Mouse (Mus musculus) hindbrain, embryonic 12.5 days (tissue): Measurements from ENCODE around the gene Cc2d2b. TPM values are rescaled to one million over a fixed set of nuclear protein-coding genes. Genes with fewer than 3 reads are reported as not detected.

Source experiments
- ATAC-seq: fragments of 200-750 bp; cut with Nextera tagmentation; 2 replicates; pipeline ENCODE4 v1.8.0; 2017; ENCODE audit warnings: moderate TSS enrichment; ENCODE audit not compliant: low FRiP score
- H3K27ac ChIP-seq: fragments of 300-500 bp; sonication (generic); 2 replicates; pipeline ENCODE4 v1.5.1; 2016; ENCODE audit warnings: mild to moderate bottlenecking
- H3K27me3 ChIP-seq: fragments of 300-500 bp; sonication (generic); 2 replicates; pipeline ENCODE4 v1.6.1; 2016; ENCODE audit warnings: mild to moderate bottlenecking
- H3K36me3 ChIP-seq: fragments of 300-500 bp; sonication (generic); 2 replicates; pipeline ENCODE4 v1.6.1; 2016; ENCODE audit warnings: mild to moderate bottlenecking
- H3K4me1 ChIP-seq: fragments of 300-500 bp; sonication (generic); 2 replicates; pipeline ENCODE4 v1.6.1; 2016
- H3K4me2 ChIP-seq: fragments of 300-500 bp; sonication (generic); replicated peaks from 2 replicates; pipeline ENCODE4 v1.6.1; 2016; ENCODE audit warnings: mild to moderate bottlenecking
- H3K4me3 ChIP-seq: fragments of 300-500 bp; sonication (generic); 2 replicates; pipeline ENCODE4 v1.5.1; 2016; ENCODE audit warnings: mild to moderate bottlenecking
- H3K9ac ChIP-seq: fragments of 300-500 bp; sonication (generic); 2 replicates; pipeline ENCODE4 v1.6.1; 2016; ENCODE audit warnings: mild to moderate bottlenecking, moderate library complexity
- H3K9me3 ChIP-seq: fragments of 300-500 bp; sonication (generic); replicated peaks from 2 replicates; pipeline ENCODE4 v1.6.1; 2016; ENCODE audit warnings: mild to moderate bottlenecking
- WGBS: fragments of 180-500 bp; shearing (Covaris S2); methylation state at CpG from one replicate; pipeline ENCODE4 v1.1.7; 2016; 5-methylcytosine and 5-hydroxymethylcytosine counted together
- polyA plus RNA-seq: library from polyadenylated mRNA; unstranded; fragments of >200 nt; fragmentation: Nextera tagmentation; extraction: Ambion mirVana; gene quantifications from 2 replicates; pipeline ENCODE4 v1.2.1, GENCODE M21; 2016

The Cc2d2b gene
- 0.25 TPM in 1 of 2 replicates, not detected in the other for polyA plus RNA-seq

DNA sequence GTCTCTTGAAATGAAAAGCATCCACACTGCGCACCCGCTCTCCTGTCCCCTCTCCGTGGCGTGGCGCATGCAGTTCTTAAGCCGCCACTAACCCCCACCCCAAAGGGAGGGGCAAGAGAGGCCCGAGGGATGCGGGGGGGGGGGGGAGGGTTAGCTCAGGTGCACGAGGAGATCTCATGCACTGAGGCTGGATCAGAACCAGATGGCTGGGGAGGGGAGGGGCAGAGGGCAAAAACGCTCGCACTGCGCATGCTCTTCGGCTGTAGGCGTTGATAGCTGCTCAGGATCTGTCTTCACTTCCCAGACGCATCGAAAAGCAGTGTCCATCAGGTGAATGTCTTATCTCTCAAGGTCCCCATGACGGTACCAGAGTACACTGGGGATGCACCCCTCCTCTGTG lies at the start of gene Cc2d2b:
Cc2d2b (plus strand) TSS at position 195 of the 400 bp plus-strand sequence.
- Histone ChIP-seq H3K27me3 (no peaks in the 10 kb centered on the region; the same call in 1 of the 2 replicates), H3K4me3 (no peak within 1 kb of the TSS; the same call in 1 of the 2 replicates), H3K9me3 (0 out of 2 replicates have a peak, but pooled peaks cover 2% of the 10 kb centered on the region), H3K36me3 (no peaks in the 10 kb centered on the region), H3K4me1 (no peaks in the 10 kb centered on the region), H3K4me2 (0 out of 2 replicates have a peak within 1 kb of the TSS, but pooled peaks have one; percentile 21), H3K27ac (no peak within 1 kb of the TSS), H3K9ac (no peak within 1 kb of the TSS)
- no peak for ATAC-seq
- 60% methylated on average over 16 of the region's 17 CpGs for WGBS

GRCm38 (mm10) chr19:40699816-40700215 lies 48.7 kb upstream of the Cc2d2b start:
- 56% methylated on average over 5 of the region's 5 CpGs for WGBS

DNA sequence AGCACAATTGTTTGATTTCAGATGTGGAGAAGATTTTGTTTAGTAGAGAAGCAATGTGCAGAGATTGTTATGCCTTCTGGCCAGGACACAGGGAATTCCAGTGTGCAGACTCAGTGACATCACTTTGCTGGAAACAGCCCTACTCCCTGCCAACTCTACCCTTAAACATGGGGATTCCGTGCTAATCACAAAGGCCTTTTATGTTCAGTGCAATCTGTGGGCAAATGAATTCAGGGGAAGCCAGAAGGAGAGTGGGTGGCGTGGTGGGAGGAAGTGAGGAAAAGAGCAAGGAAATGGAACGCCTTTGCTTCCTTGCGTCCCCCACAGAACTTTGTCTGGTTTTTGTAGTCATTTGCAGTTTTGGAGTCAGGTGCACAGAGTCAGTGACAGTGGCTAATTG lies 46.1 kb upstream of the Cc2d2b start:
- Histone ChIP-seq H3K4me3 (no peak overlapping the region), H3K4me1 (peaks cover 6% of the 10 kb centered on the region; the same call in 1 of the 2 replicates), H3K36me3 (no peaks in the 10 kb centered on the region), H3K27me3 (no peaks in the 10 kb centered on the region), H3K9me3 (no peaks in the 10 kb centered on the region), H3K9ac (no peak overlapping the region), H3K4me2 (no peak overlapping the region), H3K27ac (no peak overlapping the region)
- WGBS = 52% methylated on average over 4 of the region's 4 CpGs
- ATAC-seq = no peak

More at GRCm38 (mm10) chr19:40699816-40700215, 48.7 kb upstream of the Cc2d2b start:
- Histone ChIP-seq H3K27me3 (no peaks in the 10 kb centered on the region), H3K9me3 (no peaks in the 10 kb centered on the region), H3K27ac (no peak overlapping the region), H3K9ac (no peak overlapping the region), H3K4me1 (peaks cover 6% of the 10 kb centered on the region; the same call in 1 of the 2 replicates), H3K4me2 (no peak overlapping the region), H3K36me3 (no peaks in the 10 kb centered on the region), H3K4me3 (no peak overlapping the region)
- ATAC-seq = no peak

GRCm38 (mm10) chr19:40712889-40713628 lies 35.5 kb upstream of the Cc2d2b start:
- no peak for ATAC-seq
- 81% methylated on average over 15 of the region's 16 CpGs for WGBS
- Histone ChIP-seq H3K4me3 (no peak overlapping the region), H3K27me3 (no peaks in the 10 kb centered on the region), H3K4me2 (no peak overlapping the region), H3K27ac (no peak overlapping the region), H3K4me1 (no peaks in the 10 kb centered on the region), H3K9me3 (no peaks in the 10 kb centered on the region), H3K36me3 (no peaks in the 10 kb centered on the region), H3K9ac (no peak overlapping the region)

DNA sequence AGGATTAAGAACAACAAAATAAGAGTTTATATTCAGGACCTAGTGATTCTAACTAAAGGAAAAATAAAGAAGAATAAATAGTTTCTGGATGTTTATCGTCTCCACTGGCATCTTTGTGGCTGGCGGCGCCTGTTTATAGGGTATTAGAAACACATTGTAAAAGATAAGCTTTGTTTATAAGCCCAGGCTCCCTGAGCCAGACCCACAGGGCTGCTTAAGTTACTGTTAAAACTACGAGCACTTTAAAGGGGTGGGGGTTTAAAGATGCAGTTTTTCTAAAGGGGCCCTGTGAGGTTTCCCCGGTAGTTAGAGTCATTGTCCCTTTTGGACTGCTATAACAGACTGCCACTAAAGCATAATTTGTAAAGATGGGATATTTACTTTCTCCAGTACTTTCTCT lies 33.9 kb upstream of the Cc2d2b start:
- no peak for ATAC-seq
- 80% methylated on average over 5 of the region's 5 CpGs for WGBS

DNA sequence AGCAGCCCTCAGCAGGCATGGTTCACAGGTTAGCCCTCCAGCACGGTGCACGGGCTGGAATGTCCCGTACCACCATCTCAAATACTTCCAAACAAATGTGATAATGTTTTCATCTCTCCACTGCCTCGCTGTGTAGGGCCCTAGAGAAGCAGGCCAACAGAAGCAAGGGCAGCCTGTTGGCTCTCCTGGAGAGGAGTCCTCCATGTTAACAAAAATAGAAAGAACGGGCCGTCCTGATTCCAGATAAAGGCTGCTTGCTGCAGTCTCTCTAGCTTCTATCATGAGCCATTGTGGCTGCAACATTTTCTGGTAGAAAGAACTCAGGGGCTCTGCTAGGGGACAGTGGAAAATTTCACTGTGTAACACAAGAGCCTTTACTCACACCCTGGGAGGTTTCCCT lies 31.6 kb upstream of the Cc2d2b start:
- ATAC-seq = no peak
- Histone ChIP-seq H3K27me3 (no peaks in the 10 kb centered on the region), H3K4me3 (no peak overlapping the region), H3K4me1 (no peaks in the 10 kb centered on the region), H3K9ac (no peak overlapping the region), H3K9me3 (no peaks in the 10 kb centered on the region), H3K27ac (no peak overlapping the region), H3K4me2 (no peak overlapping the region), H3K36me3 (no peaks in the 10 kb centered on the region)
- 81% methylated on average over 6 of the region's 6 CpGs for WGBS

More for the DNA sequence above, 33.9 kb upstream of the Cc2d2b start:
- H3K9me3 ChIP-seq = no peaks in the 10 kb centered on the region
- H3K4me3 ChIP-seq = no peak overlapping the region
- H3K9ac ChIP-seq = no peak overlapping the region
- no peak overlapping the region for H3K27ac ChIP-seq
- H3K36me3 ChIP-seq = no peaks in the 10 kb centered on the region
- H3K4me1 ChIP-seq = no peaks in the 10 kb centered on the region
- H3K4me2 ChIP-seq = no peak overlapping the region
- no peaks in the 10 kb centered on the region for H3K27me3 ChIP-seq

- no peak overlapping the region for H3K4me2 ChIP-seq
- H3K9me3 ChIP-seq = no peaks in the 10 kb centered on the region
- WGBS = 65% methylated on average over 11 of the region's 11 CpGs
- H3K9ac ChIP-seq = no peak overlapping the region
- no peak overlapping the region for H3K4me3 ChIP-seq
- H3K36me3 ChIP-seq = no peaks in the 10 kb centered on the region
- H3K4me1 ChIP-seq = no peaks in the 10 kb centered on the region
- no peak overlapping the region for H3K27ac ChIP-seq
- ATAC-seq = no peak
- H3K27me3 ChIP-seq = no peaks in the 10 kb centered on the region
Observed at GRCm38 (mm10) chr19:40719439-40720105, 29.0 kb upstream of the Cc2d2b start.

DNA sequence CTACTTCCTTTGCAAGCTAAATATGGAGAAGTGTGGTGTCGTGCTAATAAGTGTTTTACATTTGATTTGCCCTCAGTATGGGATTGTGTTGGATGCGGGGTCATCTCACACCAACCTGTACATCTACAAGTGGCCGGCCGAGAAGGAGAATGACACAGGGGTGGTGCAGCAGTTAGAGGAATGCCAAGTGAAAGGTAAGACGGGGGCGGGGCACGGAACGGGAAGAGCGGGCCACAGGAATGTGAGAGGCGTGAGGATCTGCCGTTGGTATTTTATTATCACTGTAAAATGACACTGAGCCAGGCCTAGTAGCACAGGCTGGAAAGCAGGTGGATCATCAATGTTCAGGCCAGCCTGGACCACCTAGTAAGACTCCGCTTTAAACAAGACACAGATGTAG lies 28.2 kb upstream of the Cc2d2b start:
- H3K27me3 ChIP-seq = no peaks in the 10 kb centered on the region
- WGBS = 91% methylated on average over 12 of the region's 12 CpGs
- ATAC-seq = no peak; the same call in 1 of the 2 replicates
- H3K4me3 ChIP-seq = no peak overlapping the region
- no peaks in the 10 kb centered on the region for H3K36me3 ChIP-seq
- no peaks in the 10 kb centered on the region for H3K9me3 ChIP-seq
- no peak overlapping the region for H3K27ac ChIP-seq
- H3K4me1 ChIP-seq = no peaks in the 10 kb centered on the region
- H3K9ac ChIP-seq = no peak overlapping the region
- H3K4me2 ChIP-seq = no peak overlapping the region

- Histone ChIP-seq H3K4me3 (no peak overlapping the region), H3K27me3 (no peaks in the 10 kb centered on the region), H3K9me3 (no peaks in the 10 kb centered on the region), H3K27ac (no peak overlapping the region), H3K36me3 (no peaks in the 10 kb centered on the region), H3K4me2 (no peak overlapping the region), H3K9ac (no peak overlapping the region), H3K4me1 (no peaks in the 10 kb centered on the region)
- 59% methylated on average over 11 of the region's 11 CpGs for WGBS
- peak; percentile 66 for ATAC-seq
Observed at GRCm38 (mm10) chr19:40722137-40723038, 26.2 kb upstream of the Cc2d2b start.

DNA sequence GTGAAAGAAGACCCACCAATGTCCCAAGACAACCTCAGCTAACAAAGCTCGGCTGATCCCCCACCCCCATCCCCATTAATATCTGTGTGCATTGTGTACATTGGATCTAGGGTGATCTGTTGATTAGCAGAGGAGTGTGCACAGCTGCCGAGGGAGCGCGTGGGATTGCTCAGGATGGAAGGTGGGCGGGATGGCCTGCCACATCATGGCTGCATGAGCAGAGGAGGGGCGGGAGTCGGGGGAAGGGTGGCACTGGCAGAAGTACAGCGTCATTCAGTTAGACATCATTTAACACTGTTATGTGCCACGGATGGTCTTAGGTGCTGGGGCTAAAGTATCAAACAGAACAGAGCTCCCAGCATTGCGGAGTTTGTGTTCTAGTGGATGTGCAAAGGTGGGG lies 25.0 kb upstream of the Cc2d2b start:
- WGBS = 69% methylated on average over 10 of the region's 10 CpGs
- Histone ChIP-seq H3K9ac (no peak overlapping the region), H3K27ac (no peak overlapping the region), H3K9me3 (no peaks in the 10 kb centered on the region), H3K4me1 (no peaks in the 10 kb centered on the region), H3K27me3 (no peaks in the 10 kb centered on the region), H3K4me2 (no peak overlapping the region), H3K36me3 (no peaks in the 10 kb centered on the region), H3K4me3 (no peak overlapping the region)
- ATAC-seq = no peak

- Histone ChIP-seq H3K9me3 (no peaks in the 10 kb centered on the region), H3K4me3 (no peak overlapping the region), H3K4me2 (no peak overlapping the region), H3K27ac (no peak overlapping the region), H3K36me3 (no peaks in the 10 kb centered on the region), H3K4me1 (no peaks in the 10 kb centered on the region), H3K9ac (no peak overlapping the region), H3K27me3 (no peaks in the 10 kb centered on the region)
- ATAC-seq = no peak
- WGBS = 81% methylated on average over 4 of the region's 4 CpGs
Observed at GRCm38 (mm10) chr19:40726148-40726547, 22.4 kb upstream of the Cc2d2b start.

GRCm38 (mm10) chr19:40726614-40727013 lies 21.9 kb upstream of the Cc2d2b start:
- H3K27me3 ChIP-seq = no peaks in the 10 kb centered on the region
- WGBS = 71% methylated on average over 2 of the region's 2 CpGs
- no peak for ATAC-seq
- no peak overlapping the region for H3K27ac ChIP-seq
- H3K9me3 ChIP-seq = no peaks in the 10 kb centered on the region
- no peak overlapping the region for H3K9ac ChIP-seq
- no peaks in the 10 kb centered on the region for H3K4me1 ChIP-seq
- no peak overlapping the region for H3K4me3 ChIP-seq
- no peaks in the 10 kb centered on the region for H3K36me3 ChIP-seq
- no peak overlapping the region for H3K4me2 ChIP-seq
